Mouse (Mus musculus): ENCODE measurements at regions not wholly inside any gene's neighbourhood (a gene's known extent, or its start where the extent isn't known, plus 50 kb on each side); places are given as distances from the start of the nearest gene placed in this dataset.

- TF ChIP-seq GATA1 (IDR thresholded peaks at IDR 0.05; ENCODE audit: low read length) = no peak
- TF ChIP-seq TAL1 (IDR thresholded peaks at IDR 0.05; ENCODE audit: low read length) = no peak
Observed at GRCm38 (mm10) chr5:49662096-49662495, 137.4 kb upstream of the Kcnip4 start.

Measured in erythroblast, embryonic 14.5 days (primary cell).